Mouse (Mus musculus): Measurements from ENCODE around the gene Slc26a6.

- no peak for TF ChIP-seq GATA1 (IDR thresholded peaks at IDR 0.05; ENCODE audit: low read length)
- no peak for TF ChIP-seq TAL1 (IDR thresholded peaks at IDR 0.05; ENCODE audit: low read length)
Measured at GRCm38 (mm10) chr9:108912308-108912707, 59.2 kb downstream of the Slc26a6 start.

Data from erythroblast, embryonic 14.5 days (primary cell).